Mouse (Mus musculus) heart, adult 9 months (tissue): Measurements from ENCODE around the gene Olfr1475.
"Not testable (repeated sequence)": the region's sequence is repeated elsewhere in the genome, so short reads cannot be mapped to it uniquely, and the experiment has no call there.

ENCODE experiments used
- DNase-seq, 2 experiments: peaks; one replicate each; pipeline ENCODE4 v3.0.0; 2022; ENCODE audit warnings: low spot score in 2 of 2

Gene Olfr1475

DNA sequence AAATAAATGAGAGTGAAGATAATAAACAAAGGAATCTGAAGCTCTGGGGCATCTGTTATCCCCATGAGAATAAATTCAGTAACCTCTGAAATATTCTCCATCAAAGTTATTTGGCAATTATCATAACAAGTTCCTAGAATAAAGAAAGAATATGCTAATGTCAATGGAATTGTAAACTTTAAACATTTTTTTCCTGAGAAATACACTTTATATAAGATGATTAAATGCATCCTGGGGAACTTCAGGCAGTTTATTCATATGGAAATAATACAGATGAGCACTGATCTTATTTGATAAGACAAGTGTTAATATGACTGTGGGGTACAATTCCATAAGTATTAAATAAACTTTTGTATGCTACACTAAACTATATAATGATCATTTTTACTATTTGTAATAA is at the start of gene Olfr1475:
TSS of gene Olfr1475 (minus strand) at position 101 of the 400 bp plus-strand sequence.
- no peak for DNase-seq

DNA sequence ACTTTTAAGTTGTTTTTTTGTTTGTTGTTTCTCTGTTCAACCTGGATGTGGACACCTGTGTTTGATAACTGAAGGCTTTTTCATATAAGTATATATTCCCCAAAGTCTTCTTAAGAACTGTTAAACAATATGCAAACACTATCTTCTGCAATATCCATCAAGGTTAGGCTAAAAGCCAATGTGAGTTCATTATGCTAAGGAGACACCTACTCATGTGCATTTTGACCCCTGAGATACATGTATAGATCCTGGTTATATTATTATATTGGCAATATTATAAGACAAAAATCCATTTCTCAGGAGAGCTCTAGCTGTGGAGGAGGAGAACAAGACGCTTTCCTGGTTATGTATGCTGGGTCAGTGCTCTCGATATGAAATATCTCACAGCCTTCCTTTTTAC is 47.6 kb upstream of the Olfr1475 start, which contains the start of gene Olfr1480:
TSS of gene Olfr1480 (plus strand) at position 301 of the 400 bp plus-strand sequence.
- no peak for DNase-seq

DNA sequence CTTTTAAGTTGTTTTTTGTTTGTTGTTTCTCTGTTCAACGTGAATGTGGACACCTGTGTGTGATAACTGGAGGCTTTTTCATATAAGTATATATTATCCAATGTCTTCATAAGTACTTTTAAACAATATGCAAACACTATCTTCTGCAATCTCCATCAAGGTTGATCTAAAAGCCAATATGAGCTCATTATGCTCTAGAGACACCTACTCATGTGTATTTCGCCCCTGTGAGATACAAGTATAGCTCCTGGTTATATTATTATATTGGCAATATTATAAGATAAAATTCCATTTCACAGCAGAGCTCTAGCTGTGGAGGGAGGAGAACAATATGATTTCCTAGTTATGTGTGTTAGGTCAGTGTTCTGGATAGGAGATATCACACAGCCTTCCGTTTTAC is 20.2 kb upstream of the Olfr1475 start, which contains the start of gene Olfr1477:
TSS of gene Olfr1477 (plus strand) at position 301 of the 400 bp plus-strand sequence.
- DNase-seq, result no peak

DNA sequence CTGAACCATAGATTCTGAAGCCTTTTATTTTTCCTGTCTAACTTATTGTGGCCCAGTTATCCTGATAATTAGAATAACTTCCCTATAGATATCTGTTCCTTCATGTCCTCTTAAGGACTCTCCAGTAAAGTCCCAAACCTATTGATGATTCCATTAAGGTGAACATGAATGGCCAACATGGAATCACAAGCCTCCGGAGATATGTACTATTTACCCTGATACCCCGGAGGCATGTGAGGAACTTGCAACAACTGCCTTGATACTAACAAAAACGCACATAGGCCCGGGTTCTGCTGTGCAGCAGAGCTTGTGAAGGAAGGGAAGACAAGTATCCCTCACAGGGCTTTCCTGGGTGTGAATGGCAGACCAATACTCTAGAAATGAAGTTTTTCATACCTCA is 10.7 kb downstream of the Olfr1475 start, which contains the start of gene Olfr1474:
TSS of gene Olfr1474 (plus strand) at position 301 of the 400 bp plus-strand sequence.
- not testable (repeated sequence) for DNase-seq

DNA sequence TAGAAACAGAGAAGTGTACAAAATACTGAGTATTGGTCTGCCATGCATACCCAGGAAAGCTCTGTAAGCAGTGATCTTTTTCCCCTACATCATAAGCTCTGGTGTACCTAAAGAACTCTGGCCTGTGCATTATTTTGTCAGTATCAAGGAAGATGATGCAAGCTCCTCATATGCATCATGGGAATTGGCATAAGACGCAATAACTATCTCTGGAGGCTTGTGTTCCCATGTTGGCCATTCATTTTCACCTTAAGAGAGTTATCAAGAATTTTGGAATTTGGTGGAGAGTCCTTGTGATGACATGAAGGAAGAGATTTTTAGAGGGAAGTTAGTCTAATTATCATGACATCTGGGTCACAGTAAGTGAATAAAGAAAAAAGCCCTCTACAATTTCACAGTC is 24.0 kb downstream of the Olfr1475 start, which contains the start of gene Olfr1472:
TSS of gene Olfr1472 (minus strand) at position 101 of the 400 bp plus-strand sequence.
- no peak for DNase-seq

DNA sequence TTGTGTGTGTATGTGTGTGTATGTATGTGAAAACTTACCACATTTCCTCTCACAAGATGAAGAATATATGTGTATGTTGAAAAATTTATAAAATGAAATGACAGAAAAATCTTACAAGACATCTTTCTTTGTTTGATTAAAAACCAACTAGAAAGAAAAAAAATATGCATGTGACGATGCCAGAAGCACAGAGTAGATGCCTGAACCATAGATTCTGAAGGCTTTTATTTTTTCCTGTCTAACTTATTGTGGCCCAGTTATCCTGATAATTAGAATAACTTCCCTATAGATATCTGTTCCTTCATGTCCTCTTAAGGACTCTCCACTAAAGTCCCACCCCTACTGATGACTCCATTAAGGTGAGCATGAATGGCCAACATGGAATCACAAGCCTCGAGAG is 36.9 kb downstream of the Olfr1475 start, which contains the start of gene Olfr1471:
TSS of gene Olfr1471 (plus strand) at position 301 of the 400 bp plus-strand sequence.
- not testable (repeated sequence) for DNase-seq
